Mouse (Mus musculus) heart, postnatal 10 days (tissue): Measurements from ENCODE around the gene Plxnc1. TPM values are rescaled to one million over a fixed set of nuclear protein-coding genes. Genes with fewer than 3 reads are reported as not detected.
A peak's percentile ranks its signal among the peaks of the same experiment; 100 is the strongest.

ENCODE experiments used
- DNase-seq, 2 experiments: peaks; one replicate each; pipeline ENCODE4 v3.0.0; 2021
- intact Hi-C: fragments of 180-260 bp; cut with DNase I; formaldehyde crosslinking; loops from one replicate; pipeline ENCODE4 v1.15.1; 2025
- total RNA-seq, 2 experiments: library from RNA; stranded (reverse); gene quantifications; 2 replicates each; pipeline ENCODE4 v1.2.3; 2021

The Plxnc1 gene
- 1 to 10 TPM; 5.2 to 5.6 TPM for total RNA-seq

DNA sequence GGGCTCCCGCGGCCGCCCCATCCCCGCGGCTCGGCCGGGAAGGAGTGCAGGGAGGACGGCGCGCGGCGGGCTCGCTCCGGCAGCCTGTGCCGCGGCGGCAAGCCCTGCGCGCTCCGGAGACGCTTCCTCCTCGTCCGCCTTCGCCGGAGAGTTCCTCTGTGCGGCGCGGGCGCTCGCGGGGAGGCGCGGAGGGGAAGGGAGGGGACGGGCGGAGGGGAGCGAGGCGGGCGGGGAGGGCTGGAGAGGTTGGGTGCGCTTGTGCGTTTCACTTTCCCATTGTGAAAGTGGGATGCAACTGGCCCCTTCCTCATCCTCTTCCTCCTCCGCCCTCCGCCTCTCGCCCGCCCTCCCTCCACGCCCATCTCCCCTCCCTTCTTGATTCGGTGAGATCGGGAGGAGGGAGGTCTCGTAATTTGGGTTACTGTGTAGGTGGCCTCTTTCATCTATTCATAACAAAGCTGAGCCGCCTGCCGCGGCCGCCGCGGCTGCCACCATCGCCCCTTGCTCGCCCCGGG, at the start of gene Plxnc1:
Gene Plxnc1 (minus strand): TSS at position 145 of the 515 bp plus-strand sequence.
- intact Hi-C loops, result loop anchor here (5.0 kb wide), 1 partner anchor 237 kb away; no protein-coding TSS in a partner anchor
- peak; percentile 48 to 54 for DNase-seq

- intact Hi-C loops, result loop anchor here (1.0 to 10.0 kb wide), 5 partner anchors 96 to 903 kb away; partner anchors contain the start of gene Cradd
- DNase-seq, result peak; percentile 94
Observed at GRCm38 (mm10) chr10:94992127-94992526, 47.5 kb upstream of the Plxnc1 start.

DNA sequence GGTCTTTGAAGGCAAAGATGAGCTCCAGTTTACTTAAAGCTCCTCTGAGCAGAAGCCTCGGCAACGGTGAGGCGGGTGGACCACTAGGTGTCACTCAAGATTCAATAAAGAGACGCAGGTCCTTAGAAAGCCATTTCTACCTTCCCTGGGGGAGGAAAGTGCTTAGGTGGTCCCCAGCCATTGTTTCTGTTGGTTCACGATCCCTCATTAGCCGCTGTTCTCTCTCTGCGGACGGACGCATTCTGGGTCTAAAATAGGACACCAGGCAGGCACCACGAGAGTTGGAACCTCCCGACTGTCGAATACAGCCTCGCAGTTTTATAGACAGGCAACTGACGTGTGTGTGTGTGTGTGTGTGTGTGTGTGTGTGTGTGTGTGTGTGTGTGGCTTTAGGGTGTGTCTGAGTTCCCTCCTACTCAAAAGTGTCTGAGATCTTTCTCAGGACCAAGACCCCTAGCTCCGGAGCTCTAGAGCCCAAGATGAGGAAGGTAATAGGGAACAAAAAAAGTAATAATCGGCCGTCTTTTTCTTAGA, 47.0 kb upstream of the Plxnc1 start:
- peak; percentile 84 to 89 for DNase-seq
- intact Hi-C loops, result loop anchor here (1.0 to 10.0 kb wide), 8 partner anchors 97 to 903 kb away; partner anchors contain the start of gene Cradd

GRCm38 (mm10) chr10:94990768-94991563, 46.3 kb upstream of the Plxnc1 start:
- peak; percentile 95 to 96 for DNase-seq
- intact Hi-C loops, result loop anchor here (1.0 to 10.0 kb wide), 7 partner anchors 111 to 904 kb away; partner anchors contain the start of gene Cradd

DNA sequence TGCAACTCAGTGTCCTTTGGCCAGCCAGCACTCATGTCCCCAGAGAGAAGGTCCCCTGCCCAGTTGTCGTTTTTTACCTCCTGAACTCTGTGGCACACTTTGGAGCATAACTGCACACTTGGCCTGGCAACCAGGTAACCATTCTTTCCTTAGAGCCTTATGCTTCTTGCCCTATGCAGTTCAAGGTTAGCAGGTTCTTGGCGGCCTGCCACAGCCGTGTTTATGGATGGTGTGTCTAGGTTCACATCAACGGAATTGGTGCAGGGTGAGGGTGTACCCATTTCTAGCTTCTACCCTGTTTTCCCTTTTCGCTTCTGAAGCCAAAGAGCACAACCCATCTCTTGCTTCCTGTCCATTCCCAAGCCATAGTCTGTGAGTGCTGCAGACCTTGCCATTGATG, 44.7 kb upstream of the Plxnc1 start:
- peak in 1 of 2 experiments; percentile 25 for DNase-seq
- intact Hi-C loops, result no loop called here

DNA sequence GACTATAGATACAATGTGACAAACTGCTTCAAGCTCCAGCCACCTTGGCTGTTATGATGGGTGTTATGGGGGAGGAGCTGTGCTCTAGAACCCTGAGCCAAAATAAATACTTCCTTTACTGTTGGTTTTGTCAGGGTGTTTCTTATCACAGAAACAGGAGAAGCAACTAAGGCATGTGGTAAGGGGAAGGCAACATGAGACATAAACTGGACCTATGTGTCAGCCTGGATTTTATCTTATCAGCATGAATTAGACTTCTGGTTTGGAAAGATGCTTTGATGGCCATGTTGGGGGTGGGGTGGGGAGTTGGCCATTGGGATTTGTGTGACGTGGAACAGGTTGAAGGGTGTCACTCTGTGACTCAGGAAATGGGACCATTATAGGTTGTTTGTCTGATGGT, 40.5 kb upstream of the Plxnc1 start:
- intact Hi-C loops, result no loop called here
- DNase-seq, result no peak

- intact Hi-C loops, result no loop called here
- DNase-seq, result no peak
Observed at GRCm38 (mm10) chr10:94982528-94982927, 37.9 kb upstream of the Plxnc1 start.

DNA sequence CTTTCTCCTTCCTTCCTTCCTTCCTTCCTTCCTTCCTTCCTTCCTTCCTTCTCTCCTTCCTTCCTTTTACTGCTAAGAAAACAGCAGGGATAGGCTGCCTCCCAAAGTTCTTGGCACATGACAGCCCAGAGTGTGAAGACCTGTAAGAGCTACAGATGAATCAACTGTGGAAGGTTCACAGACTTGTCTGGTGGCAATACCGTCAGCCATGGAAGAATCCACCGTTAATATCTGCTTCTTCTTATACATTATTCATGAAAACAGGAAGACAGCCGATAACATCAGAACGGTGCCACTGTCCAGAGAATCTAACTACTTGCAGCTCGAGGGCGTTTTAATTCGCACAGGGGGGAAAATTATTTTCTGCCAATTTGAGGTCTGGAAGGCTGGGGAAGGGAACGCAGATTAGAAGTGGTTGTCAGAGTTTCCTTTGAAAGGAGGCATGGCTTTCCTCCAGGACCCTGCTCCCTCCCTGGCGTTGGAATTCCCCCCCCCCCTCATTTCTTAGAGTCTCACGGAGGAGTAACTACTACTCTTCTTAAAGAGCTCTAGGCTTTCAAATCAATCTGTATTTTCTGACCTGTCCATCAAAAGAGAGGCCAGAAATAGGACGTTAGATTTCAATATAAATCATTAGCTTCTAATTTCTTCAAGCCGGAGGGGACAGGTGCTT, 37.0 kb upstream of the Plxnc1 start:
- no peak for DNase-seq
- intact Hi-C loops, result no loop called here

- intact Hi-C loops, result no loop called here
- DNase-seq, result no peak
Observed at GRCm38 (mm10) chr10:94978265-94978822, 33.7 kb upstream of the Plxnc1 start.

GRCm38 (mm10) chr10:94976329-94976728, 31.7 kb upstream of the Plxnc1 start:
- intact Hi-C loops, result no loop called here
- DNase-seq, result peak in 1 of 2 experiments; percentile 43

DNA sequence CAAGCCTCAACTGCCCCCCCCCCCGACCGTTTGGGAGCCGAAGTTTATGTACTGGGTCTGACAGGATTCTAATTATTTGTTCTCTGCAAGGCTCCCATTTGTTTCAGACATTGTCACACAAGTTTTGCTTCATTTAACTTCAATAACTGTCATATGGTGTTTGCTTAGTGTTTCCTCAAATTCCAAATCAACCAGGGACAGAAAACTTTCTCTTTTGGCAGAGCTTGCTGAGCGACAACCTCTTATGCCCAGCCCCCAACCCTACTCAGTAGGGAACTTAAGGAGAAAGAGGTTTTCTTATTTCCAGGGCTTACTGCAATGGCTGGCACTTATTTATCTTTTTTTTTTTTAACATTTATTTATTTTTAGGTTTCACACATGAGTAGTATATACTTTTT, 30.5 kb upstream of the Plxnc1 start:
- DNase-seq, result peak in 1 of 2 experiments; percentile 18
- intact Hi-C loops, result no loop called here

GRCm38 (mm10) chr10:94974345-94975098, 29.9 kb upstream of the Plxnc1 start:
- DNase-seq, result peak in 1 of 2 experiments; percentile 52
- intact Hi-C loops, result no loop called here

DNA sequence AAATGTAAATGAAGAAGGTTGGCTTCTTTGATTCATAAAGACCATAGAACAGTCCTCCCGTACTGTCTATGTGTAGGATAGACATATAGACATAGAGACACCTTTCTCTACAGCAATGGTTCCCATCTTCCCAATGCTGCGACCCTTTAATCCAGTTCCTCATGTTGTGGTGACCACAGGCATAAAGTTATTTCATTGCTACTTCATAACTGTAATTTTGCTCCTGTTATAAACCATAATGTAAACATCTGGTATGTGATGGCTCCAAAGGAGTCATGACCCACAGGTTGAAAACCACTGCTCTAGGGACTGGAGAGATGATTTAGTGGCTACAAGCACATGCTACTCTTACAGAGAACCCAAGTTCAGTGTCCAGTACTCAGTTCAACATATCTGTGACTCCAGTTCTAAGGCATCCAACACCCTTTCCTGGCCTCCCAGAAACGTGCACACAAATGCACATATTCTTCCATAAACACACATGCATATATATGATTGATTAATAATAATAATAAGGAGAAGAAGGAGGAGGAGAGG, 27.1 kb upstream of the Plxnc1 start:
- no peak for DNase-seq
- intact Hi-C loops, result no loop called here

- no peak for DNase-seq
- intact Hi-C loops, result no loop called here
Observed at GRCm38 (mm10) chr10:94970221-94970620, 25.6 kb upstream of the Plxnc1 start.

- no peak for DNase-seq
- intact Hi-C loops, result no loop called here
Observed at GRCm38 (mm10) chr10:94967468-94967867, 22.8 kb upstream of the Plxnc1 start.

DNA sequence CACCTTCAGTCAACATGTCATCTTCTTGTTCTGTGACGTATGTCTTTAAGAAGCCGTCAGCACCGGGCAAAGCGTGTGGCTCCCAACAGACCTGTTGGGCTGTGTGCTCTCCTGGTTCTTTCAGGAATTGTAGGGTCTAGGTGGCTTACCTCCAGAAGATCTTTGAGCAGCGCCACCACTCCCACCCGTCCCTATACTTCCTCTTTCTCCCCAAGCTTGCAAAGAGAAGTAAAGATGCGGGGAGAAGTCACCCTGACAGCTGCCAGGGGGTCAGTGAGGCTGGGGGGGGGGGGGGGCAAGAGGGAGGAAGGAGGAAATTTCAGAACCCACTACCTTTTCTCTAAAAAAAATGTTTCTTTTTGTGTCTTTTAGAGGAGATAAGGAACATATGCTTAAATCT, 22.2 kb upstream of the Plxnc1 start:
- DNase-seq, result no peak
- intact Hi-C loops, result no loop called here

DNA sequence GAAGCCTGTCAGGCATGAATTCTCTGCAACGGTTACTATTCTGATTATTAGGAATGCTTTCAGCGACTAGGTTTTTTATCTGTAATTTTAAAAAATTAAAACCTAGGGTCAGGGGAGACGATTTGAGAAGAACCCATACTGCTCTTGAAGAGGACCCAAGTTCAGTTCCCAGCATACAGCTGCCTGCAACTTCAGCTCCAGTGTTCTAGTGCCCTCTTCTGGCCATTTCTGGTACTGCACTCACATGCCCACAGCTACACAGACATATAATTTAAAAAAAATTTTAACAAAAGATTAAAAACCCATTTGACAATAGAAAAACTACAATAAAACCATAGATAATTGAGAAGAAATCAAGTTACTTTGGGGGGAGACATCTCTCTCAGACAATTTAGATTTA, 20.5 kb upstream of the Plxnc1 start:
- intact Hi-C loops, result no loop called here
- DNase-seq, result no peak

GRCm38 (mm10) chr10:94962005-94962404, 17.4 kb upstream of the Plxnc1 start:
- no peak for DNase-seq
- intact Hi-C loops, result no loop called here

- intact Hi-C loops, result no loop called here
- DNase-seq, result peak; percentile 75 to 79
Observed at GRCm38 (mm10) chr10:94961283-94961682, 16.6 kb upstream of the Plxnc1 start.

DNA sequence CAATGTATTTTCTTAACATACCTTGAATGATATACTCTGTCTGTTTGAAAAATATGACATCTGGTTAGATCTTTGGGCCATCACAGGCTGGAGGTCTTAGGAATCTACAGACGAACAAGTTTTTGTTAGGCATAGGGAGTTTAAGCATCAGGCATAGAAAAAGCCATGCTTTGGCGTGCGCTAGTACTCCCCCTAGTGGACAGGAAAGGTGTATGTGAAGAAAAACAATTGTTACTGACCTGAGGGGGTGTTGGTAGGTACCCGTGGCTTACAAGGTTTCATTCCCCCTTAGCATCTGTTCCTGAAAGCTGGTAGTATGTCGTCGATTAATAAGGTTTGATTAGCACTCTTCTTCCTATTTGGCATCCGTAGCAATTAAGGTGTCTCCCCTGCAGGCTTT, 13.7 kb upstream of the Plxnc1 start:
- DNase-seq, result peak; percentile 56 to 76
- intact Hi-C loops, result loop anchor here (1.0 kb wide), 1 partner anchor 335 kb away; no protein-coding TSS in a partner anchor
